Mouse (Mus musculus): ENCODE measurements around the gene Pon2.

- peak; percentile 52 for TF ChIP-seq CTCF (IDR thresholded peaks at IDR 0.05; ENCODE audit: low read depth)
- TF ChIP-seq EP300 (optimal IDR thresholded peaks at IDR 0.05) = no peak
Measured at GRCm38 (mm10) chr6:5294659-5295449, 3.4 kb downstream of the Pon2 start.
